Mouse (Mus musculus) cerebellum, adult 2 months (tissue): ENCODE measurements around the gene Tmem184b.

Experiments
- CTCF ChIP-seq: fragments of 200-500 bp; IDR thresholded peaks from 2 replicates; pipeline ENCODE4 v1.5.1; 2011; ENCODE audit warnings: low read depth, mild to moderate bottlenecking, control low read depth, low read length, moderate library complexity, borderline replicate concordance; ENCODE audit not compliant: insufficient read depth
- POLR2A ChIP-seq: fragments of 200-500 bp; IDR thresholded peaks from 2 replicates; pipeline ENCODE4 v1.6.1; 2011; ENCODE audit warnings: low read length, control low read depth, borderline replicate concordance; ENCODE audit not compliant: insufficient read depth

GRCm38 (mm10) chr15:79353690-79354305 lies 49.6 kb downstream of the Tmem184b start:
- TF ChIP-seq POLR2A (no peak), CTCF (no peak)
